Mouse (Mus musculus) heart, postnatal 0 days (tissue): ENCODE measurements around the gene Rft1.

Experiments
- CTCF ChIP-seq: IDR thresholded peaks from 2 replicates; pipeline ENCODE4 v1.5.1; 2016; ENCODE audit warnings: antibody characterized with exemption, control low read depth, low read depth
- EP300 ChIP-seq: IDR thresholded peaks from 2 replicates; pipeline ENCODE4 v1.6.1; 2016; ENCODE audit warnings: antibody characterized with exemption, low read depth

DNA sequence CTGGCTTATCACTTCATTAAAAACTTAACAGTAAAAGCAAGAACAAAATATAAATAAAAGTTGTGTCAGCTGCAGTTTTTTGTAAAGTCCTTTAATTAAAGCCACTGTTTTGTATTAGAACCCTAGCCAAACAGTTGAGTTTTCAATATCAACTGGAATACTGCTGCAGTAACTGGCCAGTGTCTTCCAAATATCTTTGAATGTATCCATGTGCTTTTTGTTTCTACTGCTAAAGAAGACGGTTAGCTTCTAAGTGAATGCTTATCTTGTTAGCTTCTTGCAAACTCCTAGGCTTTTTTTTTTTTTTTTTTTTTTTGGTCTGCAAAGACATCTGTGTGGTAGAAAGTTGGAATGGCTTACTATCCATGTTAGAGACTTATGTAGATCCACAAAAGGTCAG, 65.4 kb downstream of the Rft1 start:
- TF ChIP-seq EP300: no peak
- no peak for TF ChIP-seq CTCF
